Mouse (Mus musculus) kidney, adult 2 months (tissue): ENCODE results near the gene Phgr1. TPM values are rescaled to one million over a fixed set of nuclear protein-coding genes. Genes with fewer than 3 reads are reported as not detected.

Experiments used
- DNase-seq: peaks from one replicate; pipeline ENCODE4 v3.0.0; 2021
- H3K27ac ChIP-seq: fragments of 200-500 bp; 2 replicates; pipeline ENCODE4 v1.5.1; 2012; ENCODE audit warnings: low read depth, low read length, control low read depth, inconsistent platforms; ENCODE audit not compliant: insufficient read depth
- H3K27me3 ChIP-seq: fragments of 200-500 bp; replicated peaks from 2 replicates; pipeline ENCODE4 v1.6.1; 2012; ENCODE audit warnings: mild to moderate bottlenecking, moderate library complexity, low read length, inconsistent platforms; ENCODE audit not compliant: control insufficient read depth, insufficient read depth
- H3K36me3 ChIP-seq: fragments of 200-500 bp; 2 replicates; pipeline ENCODE4 v1.6.1; 2012; ENCODE audit warnings: mild to moderate bottlenecking, moderate library complexity, low read length, inconsistent platforms; ENCODE audit not compliant: control insufficient read depth, insufficient read depth
- H3K4me1 ChIP-seq: fragments of 200-500 bp; 2 replicates; pipeline ENCODE4 v1.6.1; 2011; ENCODE audit warnings: low read length; ENCODE audit not compliant: control insufficient read depth, insufficient read depth
- H3K4me3 ChIP-seq: fragments of 200-500 bp; 2 replicates; pipeline ENCODE4 v1.5.1; 2011; ENCODE audit warnings: mild to moderate bottlenecking, low read depth, low read length, control low read depth; ENCODE audit not compliant: insufficient read depth
- CTCF ChIP-seq: fragments of 200-500 bp; conservative IDR thresholded peaks from 2 replicates; pipeline ENCODE4 v1.5.1; 2011; ENCODE audit warnings: low read depth, mild to moderate bottlenecking, control low read depth, low read length, moderate library complexity, mixed read lengths; ENCODE audit not compliant: insufficient read depth, insufficient read length
- POLR2A ChIP-seq: fragments of 200-500 bp; IDR thresholded peaks from one replicate; pipeline ENCODE4 v1.6.1; 2011; ENCODE audit warnings: low read depth, low read length, control low read depth
- WGBS: fragments of 180-500 bp; shearing (Covaris S2); methylation state at CpG from one replicate; pipeline ENCODE4 v1.1.7; 2018; 5-methylcytosine and 5-hydroxymethylcytosine counted together
- polyA plus RNA-seq: library from polyadenylated mRNA; depleted of rRNA; stranded (reverse); fragments of >200 nt; gene quantifications from 2 replicates; pipeline ENCODE4 v1.2.3, GENCODE M21; 2012; rRNA removed

Gene Phgr1
- polyA plus RNA-seq, 1 experiment: not detected

DNA sequence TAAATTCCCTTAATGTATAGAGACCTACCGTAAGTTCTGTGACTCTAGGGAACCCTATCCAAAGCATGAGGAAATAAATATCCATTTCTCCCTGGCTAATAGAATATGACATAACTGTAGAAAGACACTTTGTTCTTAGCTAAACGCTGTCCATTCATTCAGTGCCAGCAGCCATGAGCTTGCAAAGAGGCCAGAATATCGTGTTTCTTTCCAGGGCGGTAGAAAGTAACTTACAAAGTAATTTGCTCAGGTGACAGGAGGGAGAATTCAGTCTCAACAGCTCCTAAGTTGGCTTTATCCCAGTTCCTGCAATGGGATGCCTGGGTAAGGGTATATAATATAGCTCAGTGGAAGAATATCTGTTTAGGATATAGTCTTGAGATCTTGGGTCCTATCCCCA lies 51.8 kb downstream of the Phgr1 start:
- Histone ChIP-seq H3K4me3 (no peak overlapping the region), H3K36me3 (no peaks in the 10 kb centered on the region), H3K27me3 (no peaks in the 10 kb centered on the region; the same call in 1 of the 2 replicates), H3K27ac (no peak overlapping the region), H3K4me1 (no peaks in the 10 kb centered on the region)
- WGBS: 90% methylated on average over 4 of the region's 4 CpGs
- no peak for TF ChIP-seq CTCF
- no peak for TF ChIP-seq POLR2A
- no peak for DNase-seq

Other genes with a start within 250 kb of the Phgr1 start
- 9.1 and 10.5 TPM in 2 replicates for gene Bmf, start 223.1 kb upstream of the Phgr1 start, polyA plus RNA-seq
- 0.68 and 0.72 TPM in 2 replicates for gene Bub1b, start 174.6 kb upstream of the Phgr1 start, polyA plus RNA-seq
- gene Pak6, start 109.5 kb upstream of the Phgr1 start, polyA plus RNA-seq: 10.9 and 13.7 TPM in 2 replicates
- 0.03 and 0.05 TPM in 2 replicates for gene Ankrd63, start 68.8 kb upstream of the Phgr1 start, polyA plus RNA-seq
- gene Plcb2, start 44.3 kb upstream of the Phgr1 start, polyA plus RNA-seq: 1.9 and 3.7 TPM in 2 replicates
- gene Inafm2, start 27.0 kb upstream of the Phgr1 start, polyA plus RNA-seq: 8.1 and 8.7 TPM in 2 replicates
- 3.4 and 3.6 TPM in 2 replicates for gene Ccdc9b, start 10.1 kb upstream of the Phgr1 start, polyA plus RNA-seq
- gene Disp2, start 7.0 kb downstream of the Phgr1 start, polyA plus RNA-seq: 0.35 and 0.67 TPM in 2 replicates
- 0.56 and 0.61 TPM in 2 replicates for gene Knstrn, start 41.2 kb downstream of the Phgr1 start, polyA plus RNA-seq
- gene Ivd, start 89.2 kb downstream of the Phgr1 start, polyA plus RNA-seq: 215 and 219 TPM in 2 replicates
- 17.5 and 19.9 TPM in 2 replicates for gene Bahd1, start 127.6 kb downstream of the Phgr1 start, polyA plus RNA-seq
- 7.4 and 8.0 TPM in 2 replicates for gene Chst14, start 153.7 kb downstream of the Phgr1 start, polyA plus RNA-seq